Mouse (Mus musculus) duodenum, adult 2 months (tissue): ENCODE data around the gene Hlx. TPM values are rescaled to one million over a fixed set of nuclear protein-coding genes. Genes with fewer than 3 reads are reported as not detected.

Experiments used
- polyA plus RNA-seq: library from polyadenylated mRNA; depleted of rRNA; stranded (reverse); fragments of >200 nt; gene quantifications from 2 replicates; pipeline ENCODE4 v1.2.3, GENCODE M21; 2012; ENCODE audit warnings: low replicate concordance; rRNA removed

Hlx gene
- polyA plus RNA-seq: 21.4 and 29.1 TPM in 2 replicates

DNA sequence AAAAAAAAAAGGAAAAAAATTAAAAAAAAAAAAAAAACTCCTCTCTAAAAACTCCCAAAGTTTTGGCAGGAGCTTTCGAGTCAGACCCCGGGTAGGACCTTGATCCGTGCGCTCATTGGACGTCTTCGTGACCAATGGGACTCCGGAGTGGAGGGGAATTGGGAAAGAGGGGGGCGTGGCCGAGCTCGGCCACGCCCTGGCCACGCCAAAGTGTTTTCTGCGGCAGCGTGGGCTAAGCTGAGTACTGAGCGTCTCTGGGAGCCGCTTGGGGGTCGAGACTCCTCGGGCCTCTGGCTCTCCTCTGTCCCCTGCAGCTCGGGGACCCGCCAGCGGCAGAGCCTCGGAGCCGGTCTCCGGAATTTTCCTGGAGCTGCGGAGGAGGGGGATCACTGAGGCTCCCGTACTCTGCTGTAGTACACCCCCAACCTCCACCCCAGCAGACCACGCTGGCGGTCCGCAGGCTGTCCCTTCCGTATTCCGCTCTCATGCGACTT, at the start of gene Hlx:
TSS of gene Hlx (minus strand) at position 64 of the 494 bp plus-strand sequence.

Other genes with a start within 250 kb of the Hlx start
- 1.6 and 3.6 TPM in 2 replicates for gene Marc1, start 78.7 kb upstream of the Hlx start, polyA plus RNA-seq
- gene Marc2, start 113.8 kb upstream of the Hlx start, polyA plus RNA-seq: 406 and 984 TPM in 2 replicates
- gene C130074G19Rik, start 150.6 kb upstream of the Hlx start, polyA plus RNA-seq: 14.5 and 31.2 TPM in 2 replicates